Mouse (Mus musculus): Measurements from ENCODE around the gene Rasgrp2. TPM values are rescaled to one million over a fixed set of nuclear protein-coding genes. Genes with fewer than 3 reads are reported as not detected.
A peak's percentile ranks its signal among the peaks of the same experiment; 100 is the strongest.

Rasgrp2 gene
- polyA plus RNA-seq, 1 experiment from 2014 or later = 116 TPM

DNA sequence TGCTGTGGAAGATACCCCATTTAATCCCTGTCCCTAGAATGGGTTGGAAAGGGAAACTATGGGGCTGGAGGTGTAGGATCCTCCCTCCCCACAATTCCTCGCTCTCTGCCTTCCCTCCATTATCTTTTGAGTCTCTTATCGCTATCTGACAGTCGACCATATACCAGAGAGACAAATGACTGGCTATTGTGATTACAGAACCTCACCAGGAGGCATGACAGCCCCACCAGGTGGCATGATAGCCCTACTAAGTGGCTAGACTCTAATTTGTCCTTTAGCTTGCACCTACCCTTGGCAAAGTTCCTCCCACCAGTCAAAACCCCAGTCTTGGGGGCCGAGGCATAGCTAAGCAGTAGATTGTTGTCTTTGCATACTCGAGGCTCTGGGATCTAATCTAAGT lies 49.6 kb downstream of the Rasgrp2 start:
- Histone ChIP-seq H3K27ac (no peak overlapping the region), H3K4me2 (ENCODE audit: low read length) (0 out of 2 replicates have a peak overlapping the region, but pooled peaks have one; percentile 30), H3K27me3 (ENCODE audit: insufficient read depth, low read length) (no peaks in the 10 kb centered on the region), H3K9ac (ENCODE audit: low read depth, low read length) (no peak overlapping the region), H3K9me3 (replicated peaks; ENCODE audit: low read length) (no peaks in the 10 kb centered on the region), H3K4me3 (replicated peaks; ENCODE audit: low read depth, low read length) (no peak overlapping the region), H3K4me1 (replicated peaks; ENCODE audit: insufficient read depth, low read length) (peaks cover 14% of the 10 kb centered on the region), H3K36me3 (ENCODE audit: insufficient read depth, low read length) (no peaks in the 10 kb centered on the region)
- TF ChIP-seq CTCF (IDR thresholded peaks at IDR 0.05; ENCODE audit: low read depth) = no peak
- ATAC-seq (replicated peaks; ENCODE audit: low FRiP score, low read depth) (no peak), DNase-seq (ENCODE audit: low spot score) (no peak)
- WGBS = 62% methylated on average over 5 of the region's 5 CpGs

DNA sequence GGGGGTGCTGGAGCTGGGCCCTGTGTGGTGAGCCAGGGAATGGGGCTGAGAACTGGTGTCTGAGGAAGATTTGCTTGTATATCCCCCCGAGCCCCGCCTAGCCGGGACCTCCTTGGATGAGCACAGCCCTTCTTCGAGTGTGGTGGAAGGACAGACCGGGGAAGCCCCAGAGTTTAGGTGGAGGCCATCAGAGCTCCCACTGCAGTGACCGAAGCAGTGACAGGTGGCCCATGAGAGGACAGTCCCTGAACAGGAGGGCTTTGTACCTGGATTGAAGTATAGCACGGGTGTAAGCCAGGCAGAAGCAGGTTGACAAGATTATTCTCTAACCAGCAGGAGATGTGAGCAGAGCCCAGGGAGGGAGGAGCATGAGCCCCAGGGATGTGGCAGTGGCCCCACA lies 50.7 kb downstream of the Rasgrp2 start:
- 75% methylated on average over 7 of the region's 7 CpGs for WGBS
- TF ChIP-seq CTCF (IDR thresholded peaks at IDR 0.05; ENCODE audit: low read depth) = no peak
- no peak overlapping the region for H3K9ac ChIP-seq (ENCODE audit: low read depth, low read length)

GRCm38 (mm10) chr19:6452030-6452494 lies 52.9 kb downstream of the Rasgrp2 start:
- Histone ChIP-seq H3K9ac (ENCODE audit: low read depth, low read length) (no peak overlapping the region), H3K4me2 (ENCODE audit: low read length) (0 out of 2 replicates have a peak overlapping the region, but pooled peaks have one; percentile 5), H3K4me3 (replicated peaks; ENCODE audit: low read depth, low read length) (no peak overlapping the region), H3K4me1 (replicated peaks; ENCODE audit: insufficient read depth, low read length) (peaks cover under 1% of the 10 kb centered on the region; the same call in 1 of the 2 replicates), H3K27me3 (ENCODE audit: insufficient read depth, low read length) (no peaks in the 10 kb centered on the region), H3K36me3 (ENCODE audit: insufficient read depth, low read length) (no peaks in the 10 kb centered on the region), H3K9me3 (replicated peaks; ENCODE audit: low read length) (no peaks in the 10 kb centered on the region), H3K27ac (0 out of 2 replicates have a peak overlapping the region, but pooled peaks have one; percentile 31)
- ATAC-seq (replicated peaks; ENCODE audit: low FRiP score, low read depth) (peak; percentile 78), DNase-seq (ENCODE audit: low spot score) (peak; percentile 97)
- 24% methylated on average over 6 of the region's 6 CpGs for WGBS
- peak; percentile 91 for TF ChIP-seq CTCF (IDR thresholded peaks at IDR 0.05; ENCODE audit: low read depth)

More for the DNA sequence above, 50.7 kb downstream of the Rasgrp2 start:
- Histone ChIP-seq H3K9me3 (replicated peaks; ENCODE audit: low read length) (no peaks in the 10 kb centered on the region), H3K27ac (no peak overlapping the region), H3K27me3 (ENCODE audit: insufficient read depth, low read length) (no peaks in the 10 kb centered on the region), H3K4me2 (ENCODE audit: low read length) (no peak overlapping the region), H3K4me1 (replicated peaks; ENCODE audit: insufficient read depth, low read length) (peaks cover 14% of the 10 kb centered on the region), H3K4me3 (replicated peaks; ENCODE audit: low read depth, low read length) (no peak overlapping the region), H3K36me3 (ENCODE audit: insufficient read depth, low read length) (no peaks in the 10 kb centered on the region)
- ATAC-seq (replicated peaks; ENCODE audit: low FRiP score, low read depth) (no peak), DNase-seq (ENCODE audit: low spot score) (no peak)

DNA sequence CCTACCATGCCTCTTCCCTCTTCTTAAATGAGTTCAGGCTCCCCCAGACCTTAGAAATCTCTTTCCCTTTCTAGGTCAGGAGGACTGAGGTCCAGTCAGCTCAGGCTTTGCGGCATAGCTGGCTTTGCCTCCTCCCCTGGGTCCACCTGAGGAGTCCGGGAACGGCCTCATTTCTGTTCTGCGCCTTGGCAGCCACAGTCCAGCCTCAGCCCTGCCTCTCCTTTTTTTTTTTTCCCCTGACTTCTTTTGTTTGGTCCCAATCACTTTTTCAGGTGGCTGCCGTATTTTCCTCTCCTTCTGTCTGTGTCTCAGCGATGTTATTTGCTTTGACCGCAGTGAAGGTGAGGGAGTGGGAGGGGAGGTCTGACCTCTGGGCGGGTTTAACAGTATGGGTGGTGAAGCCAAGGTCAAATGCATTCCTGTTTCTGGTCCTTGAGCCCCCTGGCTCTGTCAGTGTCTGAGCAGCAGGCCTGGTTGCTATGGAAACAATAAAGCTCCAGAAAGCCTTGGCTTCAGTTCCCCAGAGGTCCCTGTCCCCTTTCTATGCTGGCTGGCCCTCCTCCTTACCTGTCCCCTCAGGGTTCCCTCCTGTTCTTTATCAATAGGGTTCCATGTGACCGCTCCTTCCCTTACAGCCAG lies 53.7 kb downstream of the Rasgrp2 start:
- no peak for DNase-seq (ENCODE audit: low spot score)
- Histone ChIP-seq H3K27ac (no peak overlapping the region), H3K9me3 (replicated peaks; ENCODE audit: low read length) (no peaks in the 10 kb centered on the region), H3K9ac (ENCODE audit: low read depth, low read length) (no peak overlapping the region), H3K27me3 (ENCODE audit: insufficient read depth, low read length) (no peaks in the 10 kb centered on the region), H3K4me2 (ENCODE audit: low read length) (no peak overlapping the region), H3K4me1 (replicated peaks; ENCODE audit: insufficient read depth, low read length) (no peaks in the 10 kb centered on the region; the same call in 1 of the 2 replicates), H3K4me3 (replicated peaks; ENCODE audit: low read depth, low read length) (no peak overlapping the region), H3K36me3 (ENCODE audit: insufficient read depth, low read length) (no peaks in the 10 kb centered on the region)
- 48% methylated on average over 9 of the region's 9 CpGs for WGBS
- no peak for TF ChIP-seq CTCF (IDR thresholded peaks at IDR 0.05; ENCODE audit: low read depth)
- no peak for ATAC-seq (replicated peaks; ENCODE audit: low FRiP score, low read depth)

DNA sequence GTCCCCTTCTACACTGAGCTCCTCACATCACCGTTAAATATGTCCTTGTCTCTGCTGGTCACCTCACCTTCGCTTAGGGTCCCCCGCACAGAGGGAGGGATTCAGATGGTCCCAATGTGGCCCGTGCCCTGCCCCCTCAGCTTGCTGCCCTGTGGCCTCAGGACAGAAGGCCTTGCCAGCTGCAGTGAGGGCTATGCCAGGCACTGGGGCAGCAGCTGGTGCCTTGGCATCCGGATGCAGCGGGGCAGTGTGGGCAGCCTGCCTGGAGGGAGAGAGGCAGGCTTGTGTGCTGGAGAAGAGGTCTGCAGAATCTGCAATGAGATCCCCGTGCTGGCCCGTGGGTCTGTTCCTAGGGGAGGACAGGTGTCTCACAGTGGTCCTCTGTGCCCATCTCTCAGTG lies 54.2 kb downstream of the Rasgrp2 start:
- Histone ChIP-seq H3K4me3 (replicated peaks; ENCODE audit: low read depth, low read length) (no peak overlapping the region), H3K27me3 (ENCODE audit: insufficient read depth, low read length) (no peaks in the 10 kb centered on the region), H3K36me3 (ENCODE audit: insufficient read depth, low read length) (no peaks in the 10 kb centered on the region), H3K9me3 (replicated peaks; ENCODE audit: low read length) (no peaks in the 10 kb centered on the region), H3K4me2 (ENCODE audit: low read length) (no peak overlapping the region), H3K4me1 (replicated peaks; ENCODE audit: insufficient read depth, low read length) (no peaks in the 10 kb centered on the region), H3K27ac (no peak overlapping the region), H3K9ac (ENCODE audit: low read depth, low read length) (no peak overlapping the region)
- WGBS = 82% methylated on average over 8 of the region's 8 CpGs
- ATAC-seq (replicated peaks; ENCODE audit: low FRiP score, low read depth) = no peak
- no peak for DNase-seq (ENCODE audit: low spot score)
- TF ChIP-seq CTCF (IDR thresholded peaks at IDR 0.05; ENCODE audit: low read depth) = no peak

GRCm38 (mm10) chr19:6454041-6454720 lies 55.0 kb downstream of the Rasgrp2 start:
- Histone ChIP-seq H3K36me3 (ENCODE audit: insufficient read depth, low read length) (no peaks in the 10 kb centered on the region), H3K9ac (ENCODE audit: low read depth, low read length) (no peak overlapping the region), H3K4me2 (ENCODE audit: low read length) (no peak overlapping the region), H3K4me1 (replicated peaks; ENCODE audit: insufficient read depth, low read length) (no peaks in the 10 kb centered on the region), H3K9me3 (replicated peaks; ENCODE audit: low read length) (no peaks in the 10 kb centered on the region), H3K4me3 (replicated peaks; ENCODE audit: low read depth, low read length) (no peak overlapping the region), H3K27ac (no peak overlapping the region), H3K27me3 (ENCODE audit: insufficient read depth, low read length) (no peaks in the 10 kb centered on the region)
- DNase-seq (ENCODE audit: low spot score) (no peak), ATAC-seq (replicated peaks; ENCODE audit: low FRiP score, low read depth) (no peak)
- no peak for TF ChIP-seq CTCF (IDR thresholded peaks at IDR 0.05; ENCODE audit: low read depth)
- WGBS = 80% methylated on average over 10 of the region's 10 CpGs

Measured in kidney, postnatal 0 days (tissue).